Comparison of ENCODE assay signal across 9 mouse cellular contexts in genomic region chr19:37436514-37437288, GRCm38 (mm10). TPM values are rescaled to one million over a fixed set of nuclear protein-coding genes. Genes with fewer than 3 reads are reported as not detected.
DNase-seq lines count a peak whose midpoint lies in the region; ATAC-seq lines count a peak whose summit lies in the region.
"Had no signal": no experiment of that assay in that cellular context is flagged by ENCODE, and none has a peak within 500 bp of the region (broad histone marks: within the 10 kb centered on the region; RNA-seq: fewer than 3 reads in every experiment).

No protein-coding gene starts in this region.

- H3K9me3 ChIP-seq in hindbrain, embryonic 14.5 days (ENCODE audit: control insufficient read depth, low read length) = no peaks in the 10 kb centered on the region
- no peaks in the 10 kb centered on the region for H3K9me3 ChIP-seq in hindbrain, embryonic 12.5 days (replicated peaks)
- 0 out of 2 replicates have a peak, but pooled peaks cover 3% of the 10 kb centered on the region for H3K9me3 ChIP-seq in heart, embryonic 14.5 days (ENCODE audit: control insufficient read depth, low read length)
- H3K9me3 ChIP-seq in limb, embryonic 12.5 days = no peaks in the 10 kb centered on the region

- no peaks in the 10 kb centered on the region for H3K4me1 ChIP-seq in hindbrain, embryonic 14.5 days (replicated peaks; ENCODE audit: control insufficient read depth, insufficient read depth, low read length)
- H3K4me1 ChIP-seq in hindbrain, embryonic 12.5 days = peaks cover 17% of the 10 kb centered on the region
- peaks cover 2 to 8% of the 10 kb centered on the region in 2 experiments; a peak in 2 of 4 replicates for H3K4me1 ChIP-seq in heart, embryonic 14.5 days (ENCODE audit: control insufficient read depth in 2 of 2, insufficient read depth in 2 of 2, low read length in 2 of 2)
- H3K4me1 ChIP-seq in limb, embryonic 12.5 days (replicated peaks) = peaks cover 21% of the 10 kb centered on the region

- peaks cover 97% of the 10 kb centered on the region for H3K27me3 ChIP-seq in hindbrain, embryonic 14.5 days (ENCODE audit: control insufficient read depth, insufficient read depth, low read length)
- peaks cover 91% of the 10 kb centered on the region for H3K27me3 ChIP-seq in hindbrain, embryonic 12.5 days
- H3K27me3 ChIP-seq in heart, embryonic 14.5 days (ENCODE audit: control insufficient read depth, insufficient read depth, low read length) = peaks cover 71% of the 10 kb centered on the region
- H3K27me3 ChIP-seq in limb, embryonic 12.5 days = peaks cover 90% of the 10 kb centered on the region

- DNase-seq in hindbrain, embryonic 14.5 days (ENCODE audit: low spot score) = no peak
- DNase-seq in adrenal gland, adult 8-10 months = peak; percentile 29
- peak; percentile 74 to 78 for DNase-seq in natural killer cell, adult 2 months (ENCODE audit: low spot score in 2 of 2)
- no peak for DNase-seq in ovary, postnatal 10 days (ENCODE audit: low spot score)
- DNase-seq in cerebellum, adult 9-11 months = no peak

- ATAC-seq in hindbrain, embryonic 14.5 days (ENCODE audit: low FRiP score) = no peak
- ATAC-seq in hindbrain, embryonic 12.5 days (ENCODE audit: low FRiP score) = no peak
- ATAC-seq in heart, embryonic 14.5 days (ENCODE audit: insufficient number of reproducible peaks, insufficient read depth, low FRiP score, low read depth) = no peak
- ATAC-seq in limb, embryonic 12.5 days (ENCODE audit: insufficient number of reproducible peaks, insufficient read depth, low FRiP score, low TSS enrichment, low read depth) = no peak
- ATAC-seq: Patski had no signal

- H3K4me3 ChIP-seq in hindbrain, embryonic 14.5 days (replicated peaks; ENCODE audit: low read length) = no peak overlapping the region
- H3K4me3 ChIP-seq in hindbrain, embryonic 12.5 days = no peak overlapping the region
- H3K4me3 ChIP-seq in heart, embryonic 14.5 days (ENCODE audit: control insufficient read depth in 1 of 2, insufficient read depth in 1 of 2, low read depth in 1 of 2, low read length in 2 of 2) = peak overlapping the region; percentile 7 to 59; a peak in 3 of 4 replicates
- 0 out of 2 replicates have a peak overlapping the region, but pooled peaks have one; percentile 52 for H3K4me3 ChIP-seq in limb, embryonic 12.5 days (replicated peaks)

- H3K27ac ChIP-seq in hindbrain, embryonic 14.5 days = no peak overlapping the region
- H3K27ac ChIP-seq in hindbrain, embryonic 12.5 days = no peak overlapping the region
- H3K27ac ChIP-seq in heart, embryonic 14.5 days (replicated peaks in 1 of 2; ENCODE audit: control insufficient read depth in 1 of 2, insufficient read depth in 1 of 2, low read depth in 2 of 2, low read length in 2 of 2) = peak overlapping the region; percentile 35 to 44; a peak in 3 of 4 replicates
- H3K27ac ChIP-seq in limb, embryonic 12.5 days = no peak overlapping the region

- no peaks in the 10 kb centered on the region for H3K36me3 ChIP-seq in hindbrain, embryonic 14.5 days (replicated peaks; ENCODE audit: control insufficient read depth, insufficient read depth)
- no peaks in the 10 kb centered on the region for H3K36me3 ChIP-seq in hindbrain, embryonic 12.5 days
- H3K36me3 ChIP-seq in heart, embryonic 14.5 days (ENCODE audit: control insufficient read depth, insufficient read depth, low read length) = 0 out of 2 replicates have a peak, but pooled peaks cover 5% of the 10 kb centered on the region
- H3K36me3 ChIP-seq in limb, embryonic 12.5 days = no peaks in the 10 kb centered on the region

- peak overlapping the region; percentile 9; the same call in 1 of the 2 replicates for H3K4me2 ChIP-seq in hindbrain, embryonic 14.5 days (replicated peaks)
- no peak overlapping the region for H3K4me2 ChIP-seq in hindbrain, embryonic 12.5 days (replicated peaks)
- H3K4me2 ChIP-seq in heart, embryonic 14.5 days (ENCODE audit: low read length) = peak overlapping the region; percentile 76
- H3K4me2 ChIP-seq in limb, embryonic 12.5 days = peak overlapping the region; percentile 64; the same call in 1 of the 2 replicates

- 5% methylated on average over 28 of the region's 28 CpGs for WGBS in hindbrain, embryonic 14.5 days
- 4% methylated on average over 28 of the region's 28 CpGs for WGBS in hindbrain, embryonic 12.5 days
- WGBS in heart, embryonic 14.5 days = 31% methylated on average over 28 of the region's 28 CpGs
- 4% methylated on average over 28 of the region's 28 CpGs for WGBS in limb, embryonic 12.5 days

- no peak overlapping the region for H3K9ac ChIP-seq in hindbrain, embryonic 14.5 days
- no peak overlapping the region for H3K9ac ChIP-seq in hindbrain, embryonic 12.5 days
- peak overlapping the region; percentile 44; the same call in 1 of the 2 replicates for H3K9ac ChIP-seq in heart, embryonic 14.5 days (ENCODE audit: low read length)
- H3K9ac ChIP-seq in limb, embryonic 12.5 days (replicated peaks) = no peak overlapping the region

RNA-seq across cellular contexts. Expression of gene Hhex, which starts 2.1 kb away (rescaled TPM):
- polyA plus RNA-seq in hindbrain, embryonic 14.5 days (2014; fragmentation: Nextera tagmentation; extraction: Ambion mirVana) = 4.1 and 5.1 TPM in 2 replicates
- 7.2 and 9.2 TPM in 2 replicates for polyA plus RNA-seq in hindbrain, embryonic 12.5 days (2016; fragmentation: Nextera tagmentation; extraction: Ambion mirVana)
- total RNA-seq in adrenal gland, adult 8-10 months (2022) = 100 to 1,000 TPM in 2 of 4 experiments, 10 to 100 TPM in 2; 23.6 to 283 (median 97.2) TPM
- polyA plus RNA-seq in heart, embryonic 14.5 days (2014; fragmentation: Nextera tagmentation; extraction: Ambion mirVana) = 11.6 and 13.2 TPM in 2 replicates
- polyA plus RNA-seq in limb, embryonic 12.5 days (2016; fragmentation: Nextera tagmentation; extraction: Ambion mirVana) = 9.7 and 10.1 TPM in 2 replicates

Comparison
In these comparisons a context has a peak if more than half of its experiments do, and no peak if none do; other contexts are left out.
1. DNase-seq: peak in adrenal gland, adult 8-10 months (single experiment) and natural killer cell, adult 2 months (2 of 2); none in hindbrain, embryonic 14.5 days (single experiment), ovary, postnatal 10 days (single experiment) and cerebellum, adult 9-11 months (single experiment).
2. H3K27ac ChIP-seq: peak in heart, embryonic 14.5 days (2 of 2); none in hindbrain, embryonic 14.5 days (single experiment), hindbrain, embryonic 12.5 days (single experiment) and limb, embryonic 12.5 days (single experiment).
3. H3K4me3 ChIP-seq: peak in heart, embryonic 14.5 days (2 of 2) and limb, embryonic 12.5 days (single experiment); none in hindbrain, embryonic 14.5 days (single experiment) and hindbrain, embryonic 12.5 days (single experiment).